Mouse (Mus musculus): ENCODE measurements around the gene Wnt5a.
A peak's percentile ranks its signal among the peaks of the same experiment; 100 is the strongest.

Gene Wnt5a

GRCm38 (mm10) chr14:28504101-28505050 lies at the start of gene Wnt5a:
Wnt5a (plus strand) TSS chr14:28504750.
- peak; percentile 13 for DNase-seq

GRCm38 (mm10) chr14:28456372-28457076 lies 48.0 kb upstream of the Wnt5a start:
- peak; percentile 75 for DNase-seq

GRCm38 (mm10) chr14:28457428-28457827 lies 47.1 kb upstream of the Wnt5a start:
- DNase-seq, result no peak

GRCm38 (mm10) chr14:28467956-28468355 lies 36.6 kb upstream of the Wnt5a start:
- DNase-seq, result no peak

GRCm38 (mm10) chr14:28469696-28470095 lies 34.9 kb upstream of the Wnt5a start:
- DNase-seq, result no peak

GRCm38 (mm10) chr14:28470212-28470611 lies 34.3 kb upstream of the Wnt5a start:
- DNase-seq, result no peak

GRCm38 (mm10) chr14:28475012-28475411 lies 29.5 kb upstream of the Wnt5a start:
- no peak for DNase-seq

- no peak for DNase-seq
These were observed 29.1 kb upstream of the Wnt5a start for GRCm38 (mm10) chr14:28475421-28475820.

- DNase-seq, result no peak
These were observed 27.8 kb upstream of the Wnt5a start for GRCm38 (mm10) chr14:28476746-28477145.

GRCm38 (mm10) chr14:28480866-28481265 lies 23.7 kb upstream of the Wnt5a start:
- no peak for DNase-seq

- no peak for DNase-seq
These were observed 10.7 kb upstream of the Wnt5a start for GRCm38 (mm10) chr14:28493806-28494205.

GRCm38 (mm10) chr14:28494273-28494672 lies 10.3 kb upstream of the Wnt5a start:
- DNase-seq, result no peak

GRCm38 (mm10) chr14:28501216-28501878 lies 3.2 kb upstream of the Wnt5a start:
- DNase-seq, result no peak

GRCm38 (mm10) chr14:28503276-28503675 lies 1.3 kb upstream of the Wnt5a start:
- no peak for DNase-seq

- peak; percentile 28 for DNase-seq
These were observed 568 bp downstream of the Wnt5a start for GRCm38 (mm10) chr14:28505051-28505585.

GRCm38 (mm10) chr14:28505586-28506375 lies 1.2 kb downstream of the Wnt5a start:
- DNase-seq, result peak; percentile 15

GRCm38 (mm10) chr14:28506376-28506831 lies 1.9 kb downstream of the Wnt5a start:
- DNase-seq, result peak; percentile 32

- no peak for DNase-seq
These were observed 2.5 kb downstream of the Wnt5a start for GRCm38 (mm10) chr14:28507011-28507410.

GRCm38 (mm10) chr14:28507471-28507870 lies 2.9 kb downstream of the Wnt5a start:
- peak; percentile 67 for DNase-seq

- no peak for DNase-seq
These were observed 4.0 kb downstream of the Wnt5a start for GRCm38 (mm10) chr14:28508288-28509258.

Measured in lung, postnatal 36 days (tissue).